Mouse (Mus musculus) sigmoid colon, adult 10 weeks (tissue): Measurements from ENCODE around the gene Foxf1. TPM values are rescaled to one million over a fixed set of nuclear protein-coding genes. Genes with fewer than 3 reads are reported as not detected.

Experiments
- polyA plus RNA-seq: library from polyadenylated mRNA; stranded (reverse); fragments of 350-450 nt; fragmentation: Illumina TruSeq; extraction: RNeasy Lipid Tissue Mini Kit (QIAGEN cat#74804); gene quantifications from one replicate; pipeline ENCODE4 v1.2.3, GENCODE M21; 2014; ENCODE audit warnings: low read depth, low replicate concordance

Foxf1 gene
- 18.6 TPM for polyA plus RNA-seq

GRCm38 (mm10) chr8:121084210-121084951 is at the start of gene Foxf1:
Gene Foxf1 (plus strand): TSS chr8:121084386.

GRCm38 (mm10) chr8:121107668-121108656 is 23.8 kb downstream of the Foxf1 start, which contains the start of gene Mthfsd:
Gene Mthfsd (minus strand): TSS chr8:121108392.

GRCm38 (mm10) chr8:121115948-121116347 is 31.8 kb downstream of the Foxf1 start, which contains the start of gene Foxc2:
Gene Foxc2 (plus strand): TSS chr8:121116171.

GRCm38 (mm10) chr8:121127756-121128375 is 43.7 kb downstream of the Foxf1 start, which contains the start of gene Foxl1:
Gene Foxl1 (plus strand): TSS chr8:121127940.

Other genes starting within 250 kb of the Foxf1 start
- 2.7 TPM for gene Mthfsd, start 24.0 kb downstream of the Foxf1 start, polyA plus RNA-seq
- 0.44 TPM for gene Foxc2, start 31.8 kb downstream of the Foxf1 start, polyA plus RNA-seq
- 0.57 TPM for gene Foxl1, start 43.6 kb downstream of the Foxf1 start, polyA plus RNA-seq